Mouse (Mus musculus): Measurements from ENCODE around the gene Kctd13. TPM values are rescaled to one million over a fixed set of nuclear protein-coding genes. Genes with fewer than 3 reads are reported as not detected.

The Kctd13 gene
- 15.1 and 18.5 TPM in 2 replicates for polyA plus RNA-seq (2014; fragmentation: Nextera tagmentation; extraction: Ambion mirVana)

- DNase-seq (ENCODE audit: low spot score), result peak; percentile 93
- Histone ChIP-seq H3K9me3 (replicated peaks; ENCODE audit: control insufficient read depth, low read length) (no peaks in the 10 kb centered on the region), H3K9ac (replicated peaks; ENCODE audit: low read length) (peak within 1 kb of the TSS; percentile 79), H3K4me3 (ENCODE audit: low read depth, low read length) (peak within 1 kb of the TSS; percentile 83), H3K4me1 (ENCODE audit: control insufficient read depth, insufficient read depth, low read length) (no peaks in the 10 kb centered on the region), H3K36me3 (replicated peaks; ENCODE audit: control insufficient read depth, insufficient read depth, low read depth, low read length) (no peaks in the 10 kb centered on the region), H3K27ac (replicated peaks; ENCODE audit: low read depth, low read length) (no peak within 1 kb of the TSS), H3K4me2 (ENCODE audit: low read depth, low read length) (peak within 1 kb of the TSS; percentile 88), H3K27me3 (ENCODE audit: control insufficient read depth, insufficient read depth, low read length) (no peaks in the 10 kb centered on the region)
- WGBS, result 4% methylated on average over 56 of the region's 56 CpGs
- peak; percentile 91 for ATAC-seq (replicated peaks; ENCODE audit: insufficient number of reproducible peaks, low FRiP score, low TSS enrichment, low read depth)
Observed at GRCm38 (mm10) chr7:126928384-126929037, at the start of gene Kctd13. TSS of gene Kctd13 (plus strand) at chr7:126928879.

DNA sequence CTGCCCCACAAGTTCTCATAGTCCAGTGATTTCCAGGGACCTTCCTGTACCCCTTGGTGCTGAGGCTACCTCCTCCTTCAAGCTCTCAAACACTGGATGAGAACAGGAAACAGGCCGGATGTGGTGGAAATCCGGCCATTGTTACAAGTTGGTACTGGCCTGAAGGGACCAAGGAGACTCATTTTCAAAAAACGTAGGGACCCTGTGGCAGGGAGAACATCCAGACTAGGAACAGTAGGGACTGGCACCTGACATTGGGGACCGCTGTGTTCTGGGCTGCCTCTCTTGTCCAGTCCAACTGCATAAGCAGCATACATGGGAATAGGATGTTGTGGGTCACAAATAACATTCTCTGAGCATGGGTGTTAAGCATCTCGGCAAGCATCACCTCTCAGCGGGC lies 47.6 kb upstream of the Kctd13 start:
- H3K27me3 ChIP-seq (ENCODE audit: control insufficient read depth, insufficient read depth, low read length), result no peaks in the 10 kb centered on the region
- H3K36me3 ChIP-seq (replicated peaks; ENCODE audit: control insufficient read depth, insufficient read depth, low read depth, low read length), result peaks cover 3% of the 10 kb centered on the region
- H3K9me3 ChIP-seq (replicated peaks; ENCODE audit: control insufficient read depth, low read length), result no peaks in the 10 kb centered on the region
- H3K4me1 ChIP-seq (ENCODE audit: control insufficient read depth, insufficient read depth, low read length), result 0 out of 2 replicates have a peak, but pooled peaks cover 3% of the 10 kb centered on the region
- no peak overlapping the region for H3K4me2 ChIP-seq (ENCODE audit: low read depth, low read length)
- no peak overlapping the region for H3K4me3 ChIP-seq (ENCODE audit: low read depth, low read length)
- no peak overlapping the region for H3K27ac ChIP-seq (replicated peaks; ENCODE audit: low read depth, low read length)
- DNase-seq (ENCODE audit: low spot score) (no peak), ATAC-seq (replicated peaks; ENCODE audit: insufficient number of reproducible peaks, low FRiP score, low TSS enrichment, low read depth) (no peak)
- H3K9ac ChIP-seq (replicated peaks; ENCODE audit: low read length), result no peak overlapping the region
- WGBS, result 81% methylated on average over 6 of the region's 6 CpGs

DNA sequence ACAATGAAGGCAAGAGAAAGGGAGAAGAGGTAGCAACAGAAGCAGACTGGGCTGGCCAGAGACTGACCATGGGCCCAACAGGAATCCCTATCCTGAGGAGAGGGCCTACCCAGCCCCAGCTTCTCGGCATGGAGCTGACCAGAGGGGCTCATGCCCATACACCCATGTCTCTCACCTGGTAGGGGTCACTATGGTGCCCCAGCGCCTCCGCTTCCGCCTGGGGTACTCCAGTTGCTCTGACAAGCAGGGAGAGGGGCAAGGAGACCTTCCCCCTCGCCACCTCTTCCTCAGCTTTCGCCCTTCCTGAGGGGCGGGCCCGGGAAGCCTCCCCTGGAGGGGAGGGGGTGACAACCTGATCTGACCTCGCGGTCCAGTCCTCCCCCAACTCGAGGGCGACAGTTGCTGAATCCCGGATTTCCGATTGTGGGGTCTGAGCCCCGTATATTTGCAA lies 44.9 kb upstream of the Kctd13 start:
- 1% methylated on average over 12 of the region's 15 CpGs for WGBS
- ATAC-seq (replicated peaks; ENCODE audit: insufficient number of reproducible peaks, low FRiP score, low TSS enrichment, low read depth), result 0 out of 2 replicates have a peak, but pooled peaks have one; percentile 21

DNA sequence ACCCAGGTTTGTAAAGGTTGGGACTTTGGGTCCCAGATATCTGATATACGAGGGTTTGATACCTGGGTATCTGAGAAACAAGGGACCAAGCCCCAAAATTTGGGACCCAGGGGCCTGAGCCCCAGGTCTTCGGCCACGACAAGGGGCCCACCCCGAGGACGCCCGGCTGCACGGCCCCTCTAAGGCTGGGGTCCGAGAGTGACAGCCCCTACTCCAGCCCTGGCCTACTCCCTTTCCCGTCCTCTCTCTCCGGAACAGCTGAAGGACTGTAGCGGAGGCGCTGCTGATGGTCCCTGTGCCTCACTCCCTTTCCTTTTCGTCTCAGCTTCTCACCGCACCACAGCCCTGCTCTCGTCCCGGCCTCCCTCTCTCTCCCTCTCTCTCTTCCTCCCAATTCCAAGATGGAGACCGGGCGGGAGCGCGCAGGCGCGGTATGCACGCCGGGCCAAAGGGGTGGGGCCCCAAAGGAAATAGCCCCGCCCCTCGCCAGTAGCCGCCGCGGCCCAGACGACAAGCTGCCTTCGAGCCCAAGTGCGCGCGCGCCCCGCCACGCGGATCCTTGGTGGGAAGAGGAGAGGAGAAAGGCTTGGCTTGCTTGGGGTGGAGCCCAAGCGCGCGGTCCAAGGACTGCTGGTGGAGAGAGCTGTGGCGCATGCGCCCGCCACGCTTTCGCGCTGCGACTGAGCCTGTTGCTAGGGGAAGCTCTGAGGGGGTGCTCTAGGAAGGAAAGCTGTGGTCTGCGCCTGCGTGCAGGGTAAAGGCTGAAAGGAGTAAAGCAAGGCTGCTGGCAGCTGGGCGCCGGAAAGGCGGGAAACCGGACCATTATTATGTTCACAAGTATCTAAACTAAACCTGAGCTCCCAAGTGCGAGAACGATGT lies 44.2 kb upstream of the Kctd13 start, which contains the start of gene Taok2:
TSS of gene Taok2 (minus strand) at position 418 of the 879 bp plus-strand sequence.
- H3K9ac ChIP-seq (replicated peaks; ENCODE audit: low read length), result peak within 1 kb of the TSS; percentile 76
- peak within 1 kb of the TSS; percentile 80 for H3K4me2 ChIP-seq (ENCODE audit: low read depth, low read length)
- DNase-seq (ENCODE audit: low spot score) (peak; percentile 99), ATAC-seq (replicated peaks; ENCODE audit: insufficient number of reproducible peaks, low FRiP score, low TSS enrichment, low read depth) (peak; percentile 98)
- peak within 1 kb of the TSS; percentile 86 for H3K27ac ChIP-seq (replicated peaks; ENCODE audit: low read depth, low read length)
- H3K27me3 ChIP-seq (ENCODE audit: control insufficient read depth, insufficient read depth, low read length), result no peaks in the 10 kb centered on the region
- no peaks in the 10 kb centered on the region for H3K9me3 ChIP-seq (replicated peaks; ENCODE audit: control insufficient read depth, low read length)
- 0 out of 2 replicates have a peak, but pooled peaks cover 3% of the 10 kb centered on the region for H3K4me1 ChIP-seq (ENCODE audit: control insufficient read depth, insufficient read depth, low read length)
- peak within 1 kb of the TSS; percentile 62 for H3K4me3 ChIP-seq (ENCODE audit: low read depth, low read length)
- under 1% methylated on average over 56 of the region's 56 CpGs for whole genome bisulfite sequencing
- H3K36me3 ChIP-seq (replicated peaks; ENCODE audit: control insufficient read depth, insufficient read depth, low read depth, low read length), result no peaks in the 10 kb centered on the region; the same call in 1 of the 2 replicates

More for the DNA sequence above, 44.9 kb upstream of the Kctd13 start:
- peak overlapping the region; percentile 80 for H3K4me2 ChIP-seq (ENCODE audit: low read depth, low read length)
- H3K9me3 ChIP-seq (replicated peaks; ENCODE audit: control insufficient read depth, low read length), result no peaks in the 10 kb centered on the region
- H3K27me3 ChIP-seq (ENCODE audit: control insufficient read depth, insufficient read depth, low read length), result no peaks in the 10 kb centered on the region
- H3K9ac ChIP-seq (replicated peaks; ENCODE audit: low read length), result peak overlapping the region; percentile 76
- H3K27ac ChIP-seq (replicated peaks; ENCODE audit: low read depth, low read length), result peak overlapping the region; percentile 86
- 0 out of 2 replicates have a peak, but pooled peaks cover 3% of the 10 kb centered on the region for H3K4me1 ChIP-seq (ENCODE audit: control insufficient read depth, insufficient read depth, low read length)
- H3K36me3 ChIP-seq (replicated peaks; ENCODE audit: control insufficient read depth, insufficient read depth, low read depth, low read length), result no peaks in the 10 kb centered on the region; the same call in none of the 2 replicates
- peak; percentile 22 for DNase-seq (ENCODE audit: low spot score)
- peak overlapping the region; percentile 62 for H3K4me3 ChIP-seq (ENCODE audit: low read depth, low read length)

DNA sequence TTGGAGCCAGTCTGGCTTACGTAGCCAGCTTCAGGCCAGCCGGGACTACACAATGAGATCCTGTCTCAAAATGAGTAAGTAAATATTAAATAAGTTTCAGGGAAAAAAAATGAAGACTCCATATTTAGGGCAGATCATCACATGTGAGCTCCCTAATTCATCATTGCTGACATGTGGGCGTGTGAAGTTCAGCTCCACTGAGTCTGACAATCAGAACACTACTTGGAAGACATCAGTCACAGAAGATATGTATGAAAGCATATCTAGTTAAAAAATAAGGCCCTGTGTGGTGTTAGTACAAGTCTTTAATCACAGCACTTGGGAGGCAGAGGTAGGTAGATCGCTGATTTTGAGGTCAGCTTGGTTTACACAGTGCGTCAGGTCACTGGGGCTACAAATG lies 41.4 kb upstream of the Kctd13 start:
- WGBS, result 85% methylated on average over 5 of the region's 5 CpGs
- Histone ChIP-seq H3K9ac (replicated peaks; ENCODE audit: low read length) (no peak overlapping the region), H3K36me3 (replicated peaks; ENCODE audit: control insufficient read depth, insufficient read depth, low read depth, low read length) (no peaks in the 10 kb centered on the region), H3K9me3 (replicated peaks; ENCODE audit: control insufficient read depth, low read length) (no peaks in the 10 kb centered on the region), H3K4me3 (ENCODE audit: low read depth, low read length) (no peak overlapping the region), H3K27ac (replicated peaks; ENCODE audit: low read depth, low read length) (no peak overlapping the region), H3K27me3 (ENCODE audit: control insufficient read depth, insufficient read depth, low read length) (no peaks in the 10 kb centered on the region), H3K4me2 (ENCODE audit: low read depth, low read length) (no peak overlapping the region), H3K4me1 (ENCODE audit: control insufficient read depth, insufficient read depth, low read length) (0 out of 2 replicates have a peak, but pooled peaks cover 3% of the 10 kb centered on the region)
- no peak for ATAC-seq (replicated peaks; ENCODE audit: insufficient number of reproducible peaks, low FRiP score, low TSS enrichment, low read depth)
- DNase-seq (ENCODE audit: low spot score), result no peak

DNA sequence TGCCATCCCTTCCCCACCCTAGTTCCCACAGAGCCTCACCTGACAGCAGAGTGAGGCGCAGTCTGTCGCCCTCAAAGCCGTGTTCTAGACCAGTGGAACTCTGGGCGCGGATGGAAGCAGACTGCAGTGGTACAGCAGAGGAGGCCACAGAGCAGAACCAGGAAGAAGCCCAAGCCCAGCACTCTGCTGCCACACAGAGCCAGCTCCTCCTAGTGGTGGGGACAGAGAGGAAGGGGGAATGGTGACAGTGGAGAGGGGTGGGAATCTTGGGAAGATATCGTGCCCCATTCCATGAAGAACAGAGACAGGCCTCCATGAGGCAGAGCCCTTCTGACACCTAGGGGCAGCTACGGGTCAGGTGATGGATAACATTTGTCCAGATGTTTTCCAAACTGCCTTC lies 39.8 kb upstream of the Kctd13 start:
- Histone ChIP-seq H3K4me3 (ENCODE audit: low read depth, low read length) (no peak overlapping the region), H3K27ac (replicated peaks; ENCODE audit: low read depth, low read length) (no peak overlapping the region), H3K9ac (replicated peaks; ENCODE audit: low read length) (no peak overlapping the region), H3K4me2 (ENCODE audit: low read depth, low read length) (no peak overlapping the region), H3K4me1 (ENCODE audit: control insufficient read depth, insufficient read depth, low read length) (no peaks in the 10 kb centered on the region), H3K27me3 (ENCODE audit: control insufficient read depth, insufficient read depth, low read length) (no peaks in the 10 kb centered on the region), H3K9me3 (replicated peaks; ENCODE audit: control insufficient read depth, low read length) (no peaks in the 10 kb centered on the region), H3K36me3 (replicated peaks; ENCODE audit: control insufficient read depth, insufficient read depth, low read depth, low read length) (no peaks in the 10 kb centered on the region)
- 45% methylated on average over 7 of the region's 7 CpGs for WGBS
- no peak for DNase-seq (ENCODE audit: low spot score)
- no peak for ATAC-seq (replicated peaks; ENCODE audit: insufficient number of reproducible peaks, low FRiP score, low TSS enrichment, low read depth)

- H3K9ac ChIP-seq (replicated peaks; ENCODE audit: low read length), result no peak overlapping the region
- H3K36me3 ChIP-seq (replicated peaks; ENCODE audit: control insufficient read depth, insufficient read depth, low read depth, low read length), result no peaks in the 10 kb centered on the region
- no peak for ATAC-seq (replicated peaks; ENCODE audit: insufficient number of reproducible peaks, low FRiP score, low TSS enrichment, low read depth)
- H3K4me3 ChIP-seq (ENCODE audit: low read depth, low read length), result no peak overlapping the region
- DNase-seq (ENCODE audit: low spot score), result no peak
- H3K9me3 ChIP-seq (replicated peaks; ENCODE audit: control insufficient read depth, low read length), result no peaks in the 10 kb centered on the region
- WGBS, result 86% methylated on average over 5 of the region's 5 CpGs
- H3K4me1 ChIP-seq (ENCODE audit: control insufficient read depth, insufficient read depth, low read length), result no peaks in the 10 kb centered on the region; the same call in 1 of the 2 replicates
- no peak overlapping the region for H3K4me2 ChIP-seq (ENCODE audit: low read depth, low read length)
- H3K27me3 ChIP-seq (ENCODE audit: control insufficient read depth, insufficient read depth, low read length), result no peaks in the 10 kb centered on the region
- H3K27ac ChIP-seq (replicated peaks; ENCODE audit: low read depth, low read length), result no peak overlapping the region
Observed at GRCm38 (mm10) chr7:126896912-126897311, 31.8 kb upstream of the Kctd13 start.
